Mouse (Mus musculus) spleen, postnatal 14 days (tissue): Measurements from ENCODE around the gene Oxct2b.
"Not testable (repeated sequence)": the region's sequence is repeated elsewhere in the genome, so short reads cannot be mapped to it uniquely, and the experiment has no call there.

Source experiments
- DNase-seq, 2 experiments: peaks; one replicate each; pipeline ENCODE4 v3.0.0; 2021 to 2022; ENCODE audit warnings: low spot score in 2 of 2

The Oxct2b gene

DNA sequence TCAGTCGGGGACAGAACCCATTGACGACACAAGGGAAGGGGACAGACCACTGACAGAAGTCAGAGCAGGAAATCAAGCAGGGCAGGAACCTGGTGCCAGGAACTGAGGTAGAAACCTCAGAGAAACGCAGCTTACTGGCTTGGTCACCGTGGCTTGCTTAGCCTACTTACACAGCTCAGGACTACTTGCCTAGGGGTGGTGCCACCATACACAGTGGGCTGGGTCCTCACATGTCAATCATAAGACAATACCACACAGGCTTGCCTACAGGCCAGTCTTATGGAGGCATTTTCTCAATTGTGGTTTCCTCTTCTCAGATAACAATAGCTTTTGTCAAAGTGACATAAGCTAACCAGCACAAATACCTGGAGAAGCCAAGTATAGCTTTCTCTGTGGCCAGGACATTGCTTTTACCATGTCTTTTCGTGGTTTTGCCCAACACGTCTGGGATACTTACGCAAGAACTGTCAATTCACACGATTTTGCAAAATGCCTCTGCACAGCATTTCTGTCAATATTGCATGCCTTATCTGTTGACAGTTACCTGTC, 3.8 kb upstream of the Oxct2b start:
- DNase-seq = no peak

DNA sequence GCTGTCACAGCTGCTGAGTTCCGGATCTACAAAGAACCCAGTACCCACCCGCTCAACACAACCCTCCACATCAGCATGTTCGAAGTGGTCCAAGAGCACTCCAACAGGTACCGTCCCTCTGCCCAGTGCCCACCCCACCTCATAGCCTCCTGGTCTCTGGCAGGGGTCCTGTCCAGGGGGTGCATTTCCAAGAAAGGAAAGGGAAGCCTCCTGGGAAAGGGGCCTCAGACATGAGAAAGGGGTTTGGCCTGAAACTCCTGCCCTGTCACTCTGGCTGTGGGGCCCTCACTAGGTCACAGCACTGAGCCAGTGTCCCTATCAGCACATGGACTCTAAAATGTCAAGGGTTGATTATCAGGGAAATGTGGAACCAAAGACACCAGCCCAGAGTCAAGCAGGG, 1.4 kb upstream of the Oxct2b start:
- not testable (repeated sequence) for DNase-seq

DNA sequence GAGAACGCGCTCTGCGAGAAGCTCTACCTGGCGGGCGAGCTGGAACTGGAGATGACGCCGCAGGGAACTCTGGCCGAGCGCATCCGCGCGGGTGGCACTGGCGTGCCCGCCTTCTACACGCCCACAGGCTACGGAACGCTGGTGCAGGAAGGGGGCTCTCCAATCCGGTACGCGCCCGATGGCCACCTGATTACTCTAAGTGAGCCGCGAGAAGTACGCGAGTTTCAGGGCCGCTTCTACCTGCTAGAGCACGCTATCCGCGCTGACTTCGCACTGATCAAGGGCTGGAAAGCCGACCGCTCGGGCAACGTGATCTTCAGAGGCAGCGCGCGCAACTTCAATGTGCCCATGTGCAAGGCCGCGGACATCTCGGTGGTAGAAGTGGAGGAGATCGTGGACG, 574 bp downstream of the Oxct2b start:
- not testable (repeated sequence) for DNase-seq

DNA sequence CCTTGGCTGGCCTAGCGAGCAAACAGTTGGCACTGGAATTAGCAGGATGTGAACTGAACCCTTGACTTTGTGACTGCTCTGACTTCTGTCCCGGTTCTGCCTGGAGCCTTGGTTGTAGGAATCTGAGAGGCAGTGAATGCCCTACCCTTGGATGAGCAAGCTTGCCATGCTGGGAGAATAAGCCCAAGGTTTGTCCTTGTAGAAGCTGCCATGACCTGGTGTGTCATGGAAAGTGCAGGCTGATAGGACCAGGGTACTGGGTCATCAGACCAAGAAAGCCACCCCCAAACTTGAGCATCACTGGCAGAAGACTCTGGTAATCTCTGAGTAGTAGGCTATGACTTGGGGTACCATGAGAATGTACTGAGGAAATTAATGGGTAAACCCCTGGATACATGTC, 5.2 kb downstream of the Oxct2b start:
- DNase-seq = no peak

DNA sequence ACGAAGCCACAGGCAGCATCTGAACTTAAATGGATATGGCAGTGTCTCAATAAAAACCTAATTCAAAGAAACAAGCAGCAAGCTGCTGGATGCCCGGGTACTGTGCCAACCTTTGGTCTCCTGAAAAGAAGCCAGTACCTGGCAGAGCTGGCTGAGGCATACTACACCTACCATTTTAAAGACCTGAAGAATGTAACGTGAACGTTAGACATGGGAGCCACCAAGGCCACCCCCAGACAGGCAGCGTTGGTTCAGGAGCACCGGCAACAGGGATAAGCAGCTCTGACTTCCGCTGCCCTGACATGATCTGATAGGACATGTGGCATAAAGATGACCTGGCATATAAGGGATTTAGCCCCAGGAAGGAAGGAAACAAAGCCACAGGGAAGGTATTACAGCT, 10.6 kb downstream of the Oxct2b start:
- no peak for DNase-seq

DNA sequence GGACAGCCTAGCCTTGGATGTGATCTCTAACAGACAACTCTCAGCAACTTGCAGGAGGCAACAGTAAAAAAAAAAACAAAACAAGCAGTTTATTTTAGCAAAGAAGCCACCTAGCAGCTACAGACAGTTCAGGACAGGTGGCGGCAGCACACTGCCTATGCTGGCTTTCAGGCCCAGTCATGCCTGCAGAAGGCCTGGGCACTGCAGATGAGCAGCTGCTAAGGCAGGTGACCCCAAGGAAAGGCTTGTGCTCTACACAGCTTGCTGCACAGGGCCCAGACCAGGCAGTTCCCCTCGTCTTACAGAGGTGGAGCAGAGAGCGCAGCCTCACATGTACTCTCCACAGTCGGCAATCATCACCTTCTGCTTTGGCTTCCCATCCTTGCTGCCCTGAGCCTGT, 11.0 kb downstream of the Oxct2b start:
- DNase-seq = no peak

DNA sequence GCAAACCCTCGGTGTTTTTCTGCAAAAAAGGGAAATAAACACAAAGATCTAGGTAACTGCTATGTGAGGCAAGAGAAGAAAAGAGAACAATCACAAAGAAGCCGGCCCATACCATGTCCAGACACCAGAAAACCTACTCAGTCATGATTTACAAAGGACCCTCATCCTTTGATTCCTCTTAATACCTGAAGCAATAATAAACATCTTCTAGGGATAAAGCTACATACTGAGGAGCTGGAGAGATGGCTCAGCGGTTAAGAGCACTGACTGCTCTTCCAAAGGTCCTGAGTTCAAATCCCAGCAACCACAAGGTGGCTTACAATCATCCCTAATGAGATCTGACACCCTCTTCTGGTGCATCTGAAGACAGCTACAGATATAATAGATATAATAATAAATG, 21.5 kb downstream of the Oxct2b start:
- no peak for DNase-seq

DNA sequence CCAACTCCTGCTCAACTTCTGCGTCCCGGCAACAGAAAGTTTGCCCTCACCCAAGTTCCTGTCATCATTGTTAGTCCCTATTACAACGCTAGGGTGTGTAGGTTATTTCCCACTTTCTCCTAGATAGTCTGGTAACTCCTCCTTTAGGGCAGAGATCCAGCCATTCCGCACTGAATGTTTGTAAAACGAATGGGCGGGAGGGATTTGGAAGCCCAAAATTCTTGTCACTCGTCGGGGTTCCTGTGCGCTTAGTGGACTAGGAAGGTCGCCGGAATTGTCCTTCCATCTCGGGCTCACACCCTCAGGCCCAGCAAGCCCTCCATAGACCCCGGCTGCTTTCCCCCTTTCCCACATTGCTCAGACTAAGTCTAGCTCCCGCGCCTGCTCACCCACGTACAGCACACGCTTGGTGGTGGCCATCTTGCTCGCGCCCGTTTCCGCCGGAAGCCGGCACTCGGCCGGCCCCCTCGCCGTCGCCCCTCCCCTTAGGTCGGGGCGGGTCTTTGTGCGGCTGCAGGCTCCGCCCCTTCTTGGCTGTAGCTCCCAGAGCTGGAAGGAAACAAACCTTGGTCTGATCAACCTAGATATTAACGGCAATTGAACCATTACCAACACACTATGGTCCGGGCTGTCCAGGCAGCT, 23.6 kb downstream of the Oxct2b start, which contains the start of gene Ppie:
Ppie (minus strand) TSS at position 439 of the 642 bp plus-strand sequence.
- DNase-seq = peak; percentile 42 to 63

DNA sequence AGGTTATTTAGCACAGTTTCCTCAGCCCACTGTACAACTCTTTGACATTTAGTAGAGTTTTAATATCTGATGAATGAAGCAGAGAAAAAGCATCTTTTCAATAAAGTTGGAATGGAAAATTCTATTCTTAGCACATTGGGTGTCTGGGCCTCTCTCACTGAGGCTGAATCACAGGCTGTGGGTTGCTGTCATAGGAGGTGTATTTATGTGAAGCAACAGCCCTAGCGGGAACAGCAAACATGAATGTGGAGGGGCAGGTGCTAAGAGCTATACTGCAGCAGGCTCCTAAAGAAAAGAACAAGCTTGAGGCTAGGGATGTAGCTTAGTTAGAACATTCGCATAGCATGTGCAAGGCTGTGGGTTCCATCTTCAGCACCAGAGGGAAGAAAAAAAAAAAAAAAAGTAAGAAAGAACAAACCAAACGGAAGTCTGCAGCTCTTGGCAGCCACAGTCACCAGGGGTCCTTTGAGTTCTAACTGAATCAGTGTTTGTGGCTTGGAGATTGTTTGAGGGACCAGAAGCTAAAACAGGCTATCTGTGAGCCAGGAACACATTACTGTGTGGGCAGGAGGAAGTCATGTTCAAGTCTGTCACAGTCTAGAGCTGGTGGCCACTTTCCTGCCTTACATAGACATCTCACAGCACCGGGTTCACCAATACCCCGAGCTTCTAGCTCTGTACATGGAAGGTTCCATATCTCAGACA, 31.5 kb downstream of the Oxct2b start:
- no peak for DNase-seq

DNA sequence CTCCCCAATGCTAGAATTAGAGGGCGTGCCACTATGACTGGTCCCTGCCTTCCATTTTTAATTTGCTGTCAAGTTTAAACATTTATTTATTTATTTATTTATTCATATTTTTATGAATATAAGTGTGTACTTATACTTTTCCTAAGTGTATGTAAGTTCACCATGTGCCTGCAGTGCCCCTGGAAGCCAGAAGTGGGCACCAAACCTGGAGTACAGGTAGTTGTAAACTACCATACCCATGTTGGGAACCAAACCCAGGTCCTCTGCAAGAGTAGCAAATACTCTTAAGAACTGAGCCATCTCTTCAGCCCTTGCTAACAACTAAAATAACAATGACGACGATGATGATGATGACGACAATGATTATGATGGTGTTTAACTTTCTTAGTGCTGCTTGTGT, 35.9 kb downstream of the Oxct2b start:
- DNase-seq = no peak

DNA sequence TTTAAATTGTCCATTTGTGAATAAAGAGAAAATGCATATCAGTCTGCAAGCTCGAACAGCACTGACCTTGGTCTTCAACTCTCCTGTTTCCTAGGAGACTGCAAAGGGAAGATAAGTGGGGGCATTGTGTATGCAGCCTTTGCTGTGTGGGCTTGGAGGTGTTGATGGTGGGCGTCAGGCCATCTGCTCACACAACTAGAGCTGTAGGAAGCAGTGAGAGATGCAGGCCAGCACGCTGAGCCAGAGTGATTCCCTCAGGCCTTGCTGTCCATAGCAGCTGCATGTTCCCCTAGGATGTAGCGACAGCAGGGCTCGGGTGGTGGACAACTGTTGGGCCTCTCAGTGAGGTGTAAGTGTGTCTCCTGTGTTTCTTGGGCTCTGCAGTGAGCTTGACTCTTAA, 36.9 kb downstream of the Oxct2b start:
- DNase-seq = no peak

DNA sequence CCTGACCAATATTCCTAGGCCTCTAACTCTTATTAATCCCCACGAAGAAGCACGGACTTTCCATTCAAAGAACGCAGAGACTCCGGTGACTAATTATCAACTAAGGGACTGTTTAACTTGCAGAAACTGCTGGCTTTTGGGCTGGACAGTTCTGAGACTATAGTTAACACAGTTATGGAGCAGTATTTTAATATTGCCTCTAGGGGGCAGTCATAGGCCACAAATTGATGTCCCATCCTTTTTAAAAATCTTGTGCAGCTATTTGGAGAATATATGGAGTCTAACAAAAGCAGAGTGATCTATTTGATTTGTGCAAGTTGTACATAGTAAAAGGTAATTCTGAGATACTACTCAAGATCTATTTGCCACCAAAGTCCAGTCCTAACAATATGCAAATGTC, 38.9 kb downstream of the Oxct2b start:
- no peak for DNase-seq

DNA sequence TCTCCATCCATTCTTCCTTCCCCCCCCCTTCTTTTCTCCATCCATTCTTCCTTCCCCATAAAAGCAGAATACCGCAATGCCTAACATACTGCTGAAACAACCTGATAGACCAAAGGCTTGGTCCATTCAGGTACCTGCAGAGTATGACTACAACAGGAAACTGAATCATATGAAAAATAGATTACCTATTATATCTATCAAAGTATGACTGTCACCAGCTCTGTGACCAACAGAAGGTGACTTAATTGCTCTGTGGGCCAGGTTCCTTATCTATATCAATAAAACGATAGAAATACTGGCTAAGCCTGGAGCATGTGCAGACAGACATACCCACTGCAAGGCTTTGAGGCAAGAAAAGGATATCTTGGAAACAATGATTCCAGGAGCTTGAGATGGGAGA, 39.4 kb downstream of the Oxct2b start:
- DNase-seq = no peak

DNA sequence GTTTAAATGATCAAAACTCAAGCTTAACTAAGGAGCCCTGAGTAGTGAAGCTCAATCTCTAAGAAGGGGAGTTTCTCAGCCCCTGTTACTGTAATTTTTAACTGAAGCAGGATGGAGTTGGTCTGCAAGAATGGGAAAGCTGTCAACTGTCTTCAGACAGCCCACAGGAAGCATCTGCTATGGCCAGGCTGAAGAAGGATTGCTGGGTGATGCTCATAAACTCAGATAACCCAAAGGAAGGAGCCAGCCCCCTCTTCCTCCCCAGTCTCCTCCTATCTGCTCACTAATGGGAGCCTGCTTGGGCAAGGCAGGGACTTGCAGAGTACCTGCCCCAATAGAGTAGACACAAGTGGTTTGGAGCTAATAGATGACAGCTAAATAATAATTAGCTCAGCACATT, 39.8 kb downstream of the Oxct2b start:
- DNase-seq = no peak

DNA sequence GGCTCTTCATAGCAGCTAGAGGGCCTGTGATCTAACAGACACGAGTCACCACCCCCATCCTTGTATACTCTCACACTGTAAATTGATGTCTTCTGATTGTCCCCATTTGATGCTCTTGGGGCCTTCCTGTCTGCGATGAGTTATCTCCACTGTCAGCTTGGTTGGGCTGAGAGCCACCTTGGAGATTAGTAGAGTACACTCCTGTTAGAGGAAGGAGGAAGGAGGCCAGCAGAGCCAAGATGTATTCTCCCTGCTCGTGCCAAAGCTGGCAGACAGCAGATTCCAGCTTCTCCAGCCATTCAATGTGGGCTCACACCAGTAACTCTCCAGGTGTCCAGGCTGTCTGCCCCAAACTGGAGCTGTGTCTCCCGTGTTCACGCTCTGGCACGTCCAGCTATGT, 44.5 kb downstream of the Oxct2b start:
- DNase-seq = no peak

DNA sequence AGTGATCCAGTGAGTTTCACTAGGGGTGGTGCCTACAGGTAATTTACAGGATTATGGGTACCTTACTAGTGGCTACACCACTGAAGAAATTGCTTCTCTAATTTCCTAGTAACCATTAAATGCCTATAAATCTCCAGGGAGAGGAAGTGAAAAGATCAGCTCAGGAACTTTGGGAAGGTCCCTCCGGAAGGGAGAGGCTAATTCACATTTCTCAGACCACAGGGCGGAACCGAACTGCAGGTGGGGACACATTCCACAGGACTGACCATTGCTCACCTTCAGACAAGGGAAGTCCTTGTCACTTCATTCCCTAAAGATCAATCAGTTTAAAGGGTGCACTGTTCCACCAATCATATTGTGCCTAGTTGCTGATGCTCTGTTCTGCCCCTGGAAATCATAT, 45.2 kb downstream of the Oxct2b start:
- DNase-seq = not testable (repeated sequence)

DNA sequence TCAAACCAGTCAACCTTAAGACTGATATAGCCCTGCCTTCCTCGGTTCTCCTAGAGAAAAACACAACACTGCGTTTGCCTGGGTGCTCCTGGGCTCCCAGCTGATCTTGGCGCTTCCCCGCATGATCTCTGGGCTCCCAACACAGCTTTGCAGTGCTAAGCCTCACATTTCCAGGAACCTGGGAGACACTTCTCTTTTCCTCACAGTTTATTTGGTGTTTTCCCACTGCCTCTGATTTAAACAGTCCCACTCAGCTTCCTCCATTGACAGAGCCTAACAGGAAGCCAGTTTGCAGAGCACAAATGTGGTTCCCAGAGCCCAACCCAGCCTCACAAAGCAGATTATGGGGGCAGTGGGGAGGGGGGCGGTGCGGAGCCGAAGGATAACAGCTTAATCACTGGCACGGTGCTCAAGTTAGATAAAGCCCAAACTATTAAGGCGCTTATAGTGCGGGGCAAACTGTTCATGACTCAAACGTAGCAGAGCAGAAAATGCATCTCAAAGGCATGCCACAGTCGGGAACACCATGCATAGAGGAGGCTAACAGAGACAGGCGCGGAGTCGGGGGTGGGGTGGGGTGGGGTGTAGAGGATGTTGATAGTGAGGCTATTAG, 46.3 kb downstream of the Oxct2b start:
- DNase-seq = no peak

DNA sequence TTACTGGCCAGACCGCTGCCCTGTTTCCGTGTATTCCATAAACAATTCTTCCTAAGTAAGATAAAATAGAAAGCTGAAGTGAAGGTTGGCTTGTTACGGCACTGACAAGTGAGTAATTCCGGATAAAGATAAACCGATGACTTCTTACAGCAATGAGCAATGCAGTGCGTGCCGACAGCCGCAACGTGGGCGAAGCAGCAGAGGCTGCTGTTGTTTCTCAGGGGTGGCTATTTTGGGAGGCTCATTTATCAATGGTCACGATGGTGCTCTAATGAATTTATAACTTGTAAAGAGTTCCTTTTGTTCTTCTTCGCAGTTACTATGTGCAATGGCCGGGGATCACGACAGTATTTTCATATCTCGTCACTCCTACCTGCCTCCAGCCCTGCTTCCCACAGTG, 48.1 kb downstream of the Oxct2b start:
- no peak for DNase-seq
